Mouse (Mus musculus): ENCODE measurements at regions not wholly inside any gene's neighbourhood (a gene's known extent, or its start where the extent isn't known, plus 50 kb on each side); places are given as distances from the start of the nearest gene placed in this dataset.

DNA sequence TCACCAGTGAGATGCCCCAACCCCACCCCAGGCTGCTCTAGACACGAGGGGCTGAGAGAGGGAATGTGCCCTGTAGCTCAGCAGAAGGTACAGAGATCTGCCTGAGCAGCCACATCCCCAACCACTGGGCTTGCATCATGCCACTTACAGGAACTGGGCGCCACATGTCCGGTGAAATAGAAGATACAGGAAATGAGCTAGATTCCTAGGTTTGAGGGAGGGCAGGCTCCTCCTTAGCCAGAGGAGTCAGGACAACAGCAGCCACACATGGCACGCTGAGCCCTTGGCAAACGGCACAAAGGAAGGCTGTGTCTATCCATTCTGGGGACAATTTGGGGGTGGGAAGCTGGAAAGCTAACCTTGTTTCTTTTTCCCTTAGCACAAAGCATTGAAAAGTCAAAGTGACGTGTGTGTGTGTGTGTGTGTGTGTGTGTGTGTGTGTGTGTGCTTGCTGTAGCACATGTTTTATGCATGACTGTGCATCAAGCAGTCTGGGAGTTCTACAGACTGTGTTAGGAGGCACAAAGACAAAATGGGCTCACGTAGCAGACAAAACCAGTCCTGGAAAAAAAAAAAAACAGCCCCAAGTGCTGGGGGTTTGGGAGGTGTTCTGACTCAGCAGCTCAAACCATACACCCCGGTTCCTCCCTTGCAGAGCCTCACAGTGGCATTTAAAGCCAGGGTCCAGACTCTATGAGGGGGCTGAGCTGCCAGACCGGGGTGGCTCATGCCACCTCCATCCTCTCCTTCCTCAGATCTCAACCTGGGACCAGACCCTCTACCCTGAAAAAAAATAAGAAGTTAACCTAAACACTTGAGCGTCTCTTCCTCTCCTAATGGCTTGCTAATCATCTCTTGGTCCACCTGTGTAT, 343.7 kb upstream of the Smim15 start:
- peaks cover 9% of the 10 kb centered on the region; the same call in 1 of the 2 replicates for H3K4me1 ChIP-seq
- 48% methylated on average over 10 of the region's 10 CpGs for WGBS
- ATAC-seq (ENCODE audit: borderline replicate concordance, extremely low read depth, low FRiP score, low TSS enrichment) = peak; percentile 40; the same call in 1 of the 2 replicates

GRCm38 (mm10) chr13:107699251-107699650, 345.0 kb upstream of the Smim15 start:
- Histone ChIP-seq H3K4me1 (peaks cover 9% of the 10 kb centered on the region; the same call in 1 of the 2 replicates), H3K27ac (no peak overlapping the region), H3K9me3 (no peaks in the 10 kb centered on the region), H3K4me2 (no peak overlapping the region), H3K36me3 (no peaks in the 10 kb centered on the region), H3K9ac (no peak overlapping the region), H3K27me3 (no peaks in the 10 kb centered on the region), H3K4me3 (no peak overlapping the region)
- WGBS = 77% methylated on average over 5 of the region's 5 CpGs
- ATAC-seq (ENCODE audit: borderline replicate concordance, extremely low read depth, low FRiP score, low TSS enrichment) = no peak

More for the DNA sequence above, 343.7 kb upstream of the Smim15 start:
- Histone ChIP-seq H3K27ac (no peak overlapping the region), H3K9me3 (no peaks in the 10 kb centered on the region), H3K4me3 (no peak overlapping the region), H3K27me3 (no peaks in the 10 kb centered on the region), H3K9ac (no peak overlapping the region), H3K4me2 (no peak overlapping the region), H3K36me3 (no peaks in the 10 kb centered on the region)

DNA sequence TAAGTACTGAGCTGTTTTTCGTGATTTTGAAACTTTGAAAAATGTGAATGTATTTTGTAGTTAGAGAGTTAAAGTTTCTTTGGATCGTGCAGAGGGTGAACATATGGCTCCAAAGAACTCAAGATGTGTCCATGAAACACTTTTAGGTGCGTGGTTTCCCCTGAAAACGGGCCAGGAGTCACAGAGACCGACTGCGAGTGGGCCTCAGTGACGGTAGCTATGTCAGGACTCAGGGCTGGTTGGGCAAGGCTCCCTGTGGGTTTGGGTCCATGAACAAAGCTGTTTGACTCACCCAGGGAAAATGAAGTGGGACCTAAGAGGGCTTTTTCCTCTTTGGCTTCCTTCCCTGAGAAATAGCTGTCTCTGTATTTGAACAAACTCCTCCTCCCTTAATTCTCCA, 345.9 kb upstream of the Smim15 start:
- H3K36me3 ChIP-seq = no peaks in the 10 kb centered on the region
- H3K4me1 ChIP-seq = peaks cover 9% of the 10 kb centered on the region; the same call in 1 of the 2 replicates
- H3K4me3 ChIP-seq = no peak overlapping the region
- H3K9me3 ChIP-seq = no peaks in the 10 kb centered on the region
- ATAC-seq (ENCODE audit: borderline replicate concordance, extremely low read depth, low FRiP score, low TSS enrichment) = no peak
- no peak overlapping the region for H3K27ac ChIP-seq
- H3K4me2 ChIP-seq = no peak overlapping the region
- H3K27me3 ChIP-seq = no peaks in the 10 kb centered on the region
- H3K9ac ChIP-seq = no peak overlapping the region
- WGBS = 90% methylated on average over 7 of the region's 7 CpGs

DNA sequence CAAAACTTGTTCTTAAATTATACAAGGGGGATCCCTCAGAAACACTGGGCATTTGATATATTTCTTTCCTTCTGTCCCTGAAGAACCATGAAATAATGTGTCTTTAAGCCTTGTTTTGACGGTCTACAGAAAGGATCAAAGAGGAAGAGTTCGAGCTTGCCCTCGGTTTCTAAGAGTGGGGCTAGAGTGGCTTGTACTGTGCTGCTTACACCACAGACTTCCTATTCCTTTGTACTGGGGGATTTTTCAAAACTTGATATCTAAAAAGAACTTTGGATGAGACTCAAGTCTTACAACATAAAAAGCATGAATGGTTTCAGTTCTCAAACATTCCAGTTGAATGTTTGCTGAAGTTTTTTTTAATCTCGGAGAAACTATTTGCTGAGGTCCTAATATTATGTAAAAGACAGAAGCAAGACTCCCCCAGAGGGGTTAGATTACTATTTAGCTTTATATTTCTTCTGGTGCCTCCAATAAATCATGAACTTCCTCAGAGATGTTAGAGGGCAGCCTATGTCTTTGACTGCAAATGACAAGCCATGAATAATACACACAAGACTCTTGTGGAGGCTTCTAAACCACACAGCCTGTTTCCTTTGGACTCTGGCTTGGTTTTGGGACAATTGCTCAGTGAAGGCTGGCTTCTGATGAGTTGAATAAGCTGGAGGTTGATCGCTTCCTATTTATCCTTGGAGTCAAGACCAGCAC, 352.0 kb upstream of the Smim15 start:
- peak; percentile 49; the same call in 1 of the 2 replicates for ATAC-seq (ENCODE audit: borderline replicate concordance, extremely low read depth, low FRiP score, low TSS enrichment)
- H3K4me3 ChIP-seq = no peak overlapping the region
- no peaks in the 10 kb centered on the region for H3K9me3 ChIP-seq
- peak overlapping the region; percentile 61 for H3K27ac ChIP-seq
- peaks cover 36% of the 10 kb centered on the region for H3K4me1 ChIP-seq
- H3K27me3 ChIP-seq = no peaks in the 10 kb centered on the region
- WGBS = 29% methylated on average over 5 of the region's 5 CpGs
- H3K4me2 ChIP-seq = no peak overlapping the region
- no peaks in the 10 kb centered on the region for H3K36me3 ChIP-seq
- no peak overlapping the region for H3K9ac ChIP-seq

DNA sequence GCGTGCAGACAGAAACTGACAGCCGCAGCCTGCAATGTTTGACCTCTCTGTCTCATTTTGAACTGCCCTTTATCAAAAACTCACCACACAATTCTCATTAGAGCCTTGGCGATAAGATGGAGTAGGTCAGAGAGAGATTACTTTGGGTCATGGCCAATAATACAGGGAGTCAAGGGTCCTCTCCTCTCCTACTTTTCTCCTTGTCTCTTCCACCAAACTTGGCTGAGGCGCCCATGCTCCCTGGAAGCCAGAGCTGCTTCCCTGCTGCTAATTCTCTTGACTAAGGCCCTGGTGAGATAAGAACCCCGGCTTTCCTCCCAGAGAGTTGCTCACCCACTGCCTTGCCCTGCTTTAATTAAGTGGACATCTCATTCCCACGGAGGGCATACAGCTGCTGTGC, 355.3 kb upstream of the Smim15 start:
- WGBS = 26% methylated on average over 6 of the region's 6 CpGs
- no peaks in the 10 kb centered on the region for H3K36me3 ChIP-seq
- H3K4me2 ChIP-seq = no peak overlapping the region
- no peak overlapping the region for H3K9ac ChIP-seq
- no peak for ATAC-seq (ENCODE audit: borderline replicate concordance, extremely low read depth, low FRiP score, low TSS enrichment)
- peaks cover 36% of the 10 kb centered on the region for H3K4me1 ChIP-seq
- H3K27me3 ChIP-seq = no peaks in the 10 kb centered on the region
- no peak overlapping the region for H3K4me3 ChIP-seq
- H3K9me3 ChIP-seq = no peaks in the 10 kb centered on the region
- peak overlapping the region; percentile 59 for H3K27ac ChIP-seq

GRCm38 (mm10) chr13:107685231-107685630, 359.0 kb upstream of the Smim15 start:
- ATAC-seq (ENCODE audit: borderline replicate concordance, extremely low read depth, low FRiP score, low TSS enrichment) = no peak
- no peaks in the 10 kb centered on the region for H3K27me3 ChIP-seq
- no peak overlapping the region for H3K27ac ChIP-seq
- H3K36me3 ChIP-seq = no peaks in the 10 kb centered on the region
- H3K9ac ChIP-seq = no peak overlapping the region
- H3K4me1 ChIP-seq = peaks cover 18% of the 10 kb centered on the region
- 69% methylated on average over 3 of the region's 3 CpGs for WGBS
- H3K4me3 ChIP-seq = no peak overlapping the region
- no peak overlapping the region for H3K4me2 ChIP-seq
- no peaks in the 10 kb centered on the region for H3K9me3 ChIP-seq

DNA sequence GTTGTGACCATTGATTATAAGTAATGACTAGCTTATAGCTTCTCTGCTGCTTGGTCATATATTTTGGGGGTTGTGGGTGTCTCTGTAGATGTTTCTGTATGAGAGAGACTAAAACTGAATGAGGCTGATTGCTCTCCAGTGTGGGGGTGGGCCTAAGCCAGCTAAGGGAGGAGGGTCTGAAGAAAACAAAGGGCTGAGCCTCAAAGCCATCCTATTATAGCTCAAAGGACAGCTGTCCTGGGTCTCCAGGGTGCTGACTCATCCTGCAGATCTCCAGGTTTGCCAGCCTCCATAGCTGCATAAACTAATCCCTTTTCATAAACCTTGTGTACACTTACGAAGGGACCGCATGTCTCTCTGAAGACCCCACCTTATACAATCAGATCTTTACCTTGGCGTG, 360.3 kb upstream of the Smim15 start:
- Histone ChIP-seq H3K27me3 (no peaks in the 10 kb centered on the region), H3K4me3 (no peak overlapping the region), H3K36me3 (no peaks in the 10 kb centered on the region), H3K9me3 (no peaks in the 10 kb centered on the region), H3K9ac (no peak overlapping the region), H3K4me1 (peaks cover 7% of the 10 kb centered on the region), H3K4me2 (no peak overlapping the region), H3K27ac (no peak overlapping the region)
- ATAC-seq (ENCODE audit: borderline replicate concordance, extremely low read depth, low FRiP score, low TSS enrichment) = no peak
- 86% methylated on average over 3 of the region's 3 CpGs for WGBS

- H3K9me3 ChIP-seq = no peaks in the 10 kb centered on the region
- H3K27ac ChIP-seq = no peak overlapping the region
- no peak for ATAC-seq (ENCODE audit: borderline replicate concordance, extremely low read depth, low FRiP score, low TSS enrichment)
- peaks cover 10% of the 10 kb centered on the region for H3K4me1 ChIP-seq
- no peak overlapping the region for H3K9ac ChIP-seq
- WGBS = 64% methylated on average over 5 of the region's 5 CpGs
- H3K36me3 ChIP-seq = no peaks in the 10 kb centered on the region
- H3K27me3 ChIP-seq = no peaks in the 10 kb centered on the region
- H3K4me3 ChIP-seq = no peak overlapping the region
- no peak overlapping the region for H3K4me2 ChIP-seq
Observed at GRCm38 (mm10) chr13:107681719-107682118, 362.5 kb upstream of the Smim15 start.

GRCm38 (mm10) chr13:107678860-107679259, 365.4 kb upstream of the Smim15 start:
- H3K4me3 ChIP-seq = no peak overlapping the region
- H3K9ac ChIP-seq = no peak overlapping the region
- no peak overlapping the region for H3K4me2 ChIP-seq
- no peaks in the 10 kb centered on the region for H3K27me3 ChIP-seq
- ATAC-seq (ENCODE audit: borderline replicate concordance, extremely low read depth, low FRiP score, low TSS enrichment) = no peak
- H3K9me3 ChIP-seq = no peaks in the 10 kb centered on the region
- H3K36me3 ChIP-seq = no peaks in the 10 kb centered on the region
- H3K4me1 ChIP-seq = peaks cover 26% of the 10 kb centered on the region
- no peak overlapping the region for H3K27ac ChIP-seq

- H3K36me3 ChIP-seq = no peaks in the 10 kb centered on the region
- peak overlapping the region; percentile 93 for H3K27ac ChIP-seq
- no peak overlapping the region for H3K9ac ChIP-seq
- peak; percentile 2; the same call in 1 of the 2 replicates for ATAC-seq (ENCODE audit: borderline replicate concordance, extremely low read depth, low FRiP score, low TSS enrichment)
- WGBS = 28% methylated on average over 8 of the region's 8 CpGs
- H3K27me3 ChIP-seq = no peaks in the 10 kb centered on the region
- no peak overlapping the region for H3K4me3 ChIP-seq
- H3K4me2 ChIP-seq = peak overlapping the region; percentile 23
- H3K9me3 ChIP-seq = no peaks in the 10 kb centered on the region
- peaks cover 32% of the 10 kb centered on the region for H3K4me1 ChIP-seq
Observed at GRCm38 (mm10) chr13:107677091-107677470, 367.2 kb upstream of the Smim15 start.

GRCm38 (mm10) chr13:107676310-107677090, 367.7 kb upstream of the Smim15 start:
- ATAC-seq (ENCODE audit: borderline replicate concordance, extremely low read depth, low FRiP score, low TSS enrichment) = peak; percentile 93
- H3K36me3 ChIP-seq = no peaks in the 10 kb centered on the region
- no peaks in the 10 kb centered on the region for H3K9me3 ChIP-seq
- peaks cover 37% of the 10 kb centered on the region for H3K4me1 ChIP-seq
- H3K27ac ChIP-seq = peak overlapping the region; percentile 93
- H3K9ac ChIP-seq = no peak overlapping the region
- H3K4me3 ChIP-seq = no peak overlapping the region
- WGBS = 4% methylated on average over 9 of the region's 9 CpGs
- H3K27me3 ChIP-seq = no peaks in the 10 kb centered on the region
- peak overlapping the region; percentile 23 for H3K4me2 ChIP-seq

Measured in lung, embryonic 15.5 days (tissue).